Mouse (Mus musculus) small intestine, adult 2 months (tissue): ENCODE measurements around the gene Bcas3. TPM values are rescaled to one million over a fixed set of nuclear protein-coding genes. Genes with fewer than 3 reads are reported as not detected.

Source experiments
- H3K27ac ChIP-seq: fragments of 200-500 bp; 2 replicates; pipeline ENCODE4 v1.5.1; 2012; ENCODE audit warnings: low read depth, low read length, control low read depth, inconsistent platforms; ENCODE audit not compliant: insufficient read depth
- H3K27me3 ChIP-seq: fragments of 200-500 bp; 2 replicates; pipeline ENCODE4 v1.6.1; 2012; ENCODE audit warnings: mild to moderate bottlenecking, moderate library complexity, low read length, inconsistent platforms; ENCODE audit not compliant: control insufficient read depth, insufficient read depth
- H3K36me3 ChIP-seq: fragments of 200-500 bp; 2 replicates; pipeline ENCODE4 v1.6.1; 2012; ENCODE audit warnings: mild to moderate bottlenecking, low read length, control low read depth, inconsistent platforms; ENCODE audit not compliant: control insufficient read depth, insufficient read depth
- H3K4me1 ChIP-seq: fragments of 200-500 bp; 2 replicates; pipeline ENCODE4 v1.6.1; 2012; ENCODE audit warnings: low read length, inconsistent platforms, mixed read lengths; ENCODE audit not compliant: control insufficient read depth, insufficient read depth, insufficient read length
- H3K4me3 ChIP-seq: fragments of 200-500 bp; 2 replicates; pipeline ENCODE4 v1.5.1; 2012; ENCODE audit warnings: low read depth, mild to moderate bottlenecking, control low read depth, inconsistent platforms, low read length, moderate library complexity
- CTCF ChIP-seq: fragments of 200-500 bp; IDR thresholded peaks from 2 replicates; pipeline ENCODE4 v1.5.1; 2012; ENCODE audit warnings: low read depth, mild to moderate bottlenecking, control low read depth, inconsistent platforms, low read length, moderate library complexity, mixed read lengths; ENCODE audit not compliant: insufficient replicate concordance, insufficient read length; ENCODE audit errors: extremely low read depth
- POLR2A ChIP-seq: fragments of 200-500 bp; IDR thresholded peaks from 2 replicates; pipeline ENCODE4 v1.6.1; 2012; ENCODE audit warnings: low read depth, mild to moderate bottlenecking, control low read depth, inconsistent platforms, low read length, moderate library complexity
- WGBS: fragments of 180-500 bp; shearing (Covaris S2); methylation state at CpG from one replicate; pipeline ENCODE4 v1.1.7; 2018; 5-methylcytosine and 5-hydroxymethylcytosine counted together
- polyA plus RNA-seq: library from polyadenylated mRNA; depleted of rRNA; stranded (reverse); fragments of >200 nt; gene quantifications from 2 replicates; pipeline ENCODE4 v1.2.3, GENCODE M21; 2012

Gene Bcas3
- polyA plus RNA-seq, 1 experiment: 32.1 TPM

GRCm38 (mm10) chr11:85380046-85380445, 27.1 kb downstream of the Bcas3 start:
- no peak overlapping the region for H3K4me3 ChIP-seq
- no peaks in the 10 kb centered on the region for H3K4me1 ChIP-seq
- 0 out of 2 replicates have a peak, but pooled peaks cover 2% of the 10 kb centered on the region for H3K36me3 ChIP-seq
- H3K27ac ChIP-seq: no peak overlapping the region
- no peaks in the 10 kb centered on the region for H3K27me3 ChIP-seq
- no peak for TF ChIP-seq POLR2A
- TF ChIP-seq CTCF: no peak
- 23% methylated on average over 1 of the region's 1 CpGs for WGBS

DNA sequence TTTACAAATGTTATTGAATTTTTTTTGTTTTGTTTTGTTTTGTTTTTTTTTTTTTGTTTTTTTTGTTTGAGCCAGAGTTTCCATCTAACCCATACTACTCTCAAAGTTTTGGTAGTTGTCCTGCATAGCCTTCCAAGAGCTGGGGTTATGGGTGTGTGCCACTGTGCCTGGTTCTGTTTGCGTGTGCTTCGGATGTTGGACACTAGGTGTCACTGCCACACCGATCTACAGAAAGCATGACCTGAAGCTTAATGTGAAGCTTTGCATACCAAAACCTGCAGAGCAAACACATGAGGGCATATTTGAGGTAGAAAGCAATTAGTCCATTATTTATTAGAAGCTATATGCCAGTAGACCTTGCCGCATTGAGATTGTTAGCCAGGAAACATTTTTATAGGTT, 29.1 kb downstream of the Bcas3 start:
- Histone ChIP-seq H3K27ac (no peak overlapping the region), H3K36me3 (no peaks in the 10 kb centered on the region), H3K4me3 (no peak overlapping the region), H3K27me3 (no peaks in the 10 kb centered on the region), H3K4me1 (no peaks in the 10 kb centered on the region)
- 10% methylated on average over 4 of the region's 4 CpGs for WGBS
- TF ChIP-seq CTCF (peak; percentile 73; the same call in 1 of the 2 replicates), POLR2A (no peak)

- WGBS: 83% methylated on average over 7 of the region's 7 CpGs
- H3K4me3 ChIP-seq: no peak overlapping the region
Measured at GRCm38 (mm10) chr11:85383975-85384821, 31.2 kb downstream of the Bcas3 start.

DNA sequence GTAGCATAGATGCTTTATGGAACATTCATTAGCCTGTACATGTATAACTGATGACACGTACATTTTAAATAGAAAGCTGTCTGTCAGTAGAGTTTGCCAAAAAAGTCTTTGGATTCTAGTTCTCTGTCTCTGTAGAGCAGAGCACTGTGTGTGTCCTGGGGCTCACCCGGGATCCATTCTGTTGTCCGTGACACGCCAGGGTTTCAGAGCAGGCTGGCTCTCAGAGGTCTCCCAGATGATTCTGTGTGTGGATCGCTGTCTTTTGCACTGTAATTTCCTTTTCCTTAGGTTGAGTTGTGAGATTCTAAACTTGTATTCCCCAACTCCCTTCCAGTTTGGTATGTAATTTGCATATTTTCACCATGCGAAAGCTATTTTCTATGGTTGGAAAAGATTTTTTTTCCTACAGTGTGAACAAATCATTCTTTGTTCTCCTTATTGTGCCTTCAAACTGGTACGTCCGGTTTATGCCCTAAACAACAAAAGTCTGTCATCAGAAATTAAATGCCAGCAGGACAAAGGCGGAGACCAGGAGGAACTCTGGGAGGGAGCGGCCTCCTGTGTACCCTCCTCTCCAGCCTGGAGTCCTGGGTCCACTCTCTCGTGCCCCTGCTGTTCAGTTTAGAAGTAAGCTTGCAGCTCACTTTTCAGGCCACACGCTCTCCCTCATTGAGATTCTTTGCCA, 39.4 kb downstream of the Bcas3 start:
- no peaks in the 10 kb centered on the region for H3K27me3 ChIP-seq
- no peaks in the 10 kb centered on the region for H3K36me3 ChIP-seq
- H3K27ac ChIP-seq: no peak overlapping the region
- no peak overlapping the region for H3K4me3 ChIP-seq
- TF ChIP-seq CTCF (no peak), POLR2A (no peak)
- 48% methylated on average over 12 of the region's 12 CpGs for WGBS
- H3K4me1 ChIP-seq: no peaks in the 10 kb centered on the region

More at GRCm38 (mm10) chr11:85383975-85384821, 31.2 kb downstream of the Bcas3 start:
- no peaks in the 10 kb centered on the region for H3K27me3 ChIP-seq
- TF ChIP-seq POLR2A (no peak), CTCF (no peak)
- no peaks in the 10 kb centered on the region for H3K4me1 ChIP-seq
- H3K36me3 ChIP-seq: no peaks in the 10 kb centered on the region
- no peak overlapping the region for H3K27ac ChIP-seq

DNA sequence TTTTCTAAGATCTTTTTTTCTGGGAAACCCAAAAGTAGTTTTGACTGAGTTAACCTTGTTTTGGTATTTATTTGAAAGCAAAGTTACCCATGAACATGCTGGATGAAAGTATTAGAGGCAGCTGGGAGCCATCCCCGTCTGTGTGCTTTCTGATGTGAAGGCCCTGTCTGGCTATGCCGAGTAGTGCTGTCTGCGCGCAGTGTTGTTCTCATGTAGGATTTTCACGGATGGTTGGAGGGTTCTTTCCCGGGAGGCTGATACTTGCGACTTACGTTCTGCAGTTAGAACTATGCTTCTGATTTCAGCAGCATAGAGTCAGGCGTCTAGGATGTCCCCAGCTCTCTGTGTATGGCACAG, 39.9 kb downstream of the Bcas3 start:
- Histone ChIP-seq H3K36me3 (no peaks in the 10 kb centered on the region), H3K27me3 (no peaks in the 10 kb centered on the region), H3K4me1 (no peaks in the 10 kb centered on the region), H3K4me3 (no peak overlapping the region), H3K27ac (no peak overlapping the region)
- TF ChIP-seq CTCF (no peak), POLR2A (no peak)
- WGBS: 86% methylated on average over 9 of the region's 9 CpGs

GRCm38 (mm10) chr11:85393990-85394389, 41.0 kb downstream of the Bcas3 start:
- Histone ChIP-seq H3K27ac (no peak overlapping the region), H3K36me3 (no peaks in the 10 kb centered on the region), H3K4me3 (no peak overlapping the region), H3K27me3 (no peaks in the 10 kb centered on the region), H3K4me1 (no peaks in the 10 kb centered on the region)
- TF ChIP-seq POLR2A (no peak), CTCF (no peak)
- 75% methylated on average over 3 of the region's 3 CpGs for WGBS

DNA sequence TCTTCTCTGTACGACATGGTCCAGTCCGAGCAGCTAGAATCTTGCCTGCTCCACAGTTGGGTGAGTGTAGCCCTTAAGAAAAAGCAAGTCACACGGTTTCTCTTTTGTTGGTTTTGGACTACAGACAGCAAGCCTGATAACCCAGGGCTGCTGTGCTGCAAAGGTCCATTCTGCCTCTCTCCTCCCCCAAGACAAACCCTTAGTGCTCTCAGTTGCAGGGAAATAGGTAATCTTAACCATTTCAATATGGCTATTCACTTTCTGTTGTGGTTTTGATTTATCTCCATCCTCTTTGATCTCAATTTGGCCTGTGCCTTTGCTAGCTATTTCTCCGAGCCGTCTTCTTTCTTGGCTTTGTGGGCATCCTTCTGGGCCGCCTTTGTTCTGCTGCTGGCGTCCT, 42.4 kb downstream of the Bcas3 start:
- WGBS: 81% methylated on average over 7 of the region's 7 CpGs
- Histone ChIP-seq H3K4me1 (no peaks in the 10 kb centered on the region), H3K27me3 (no peaks in the 10 kb centered on the region), H3K36me3 (no peaks in the 10 kb centered on the region), H3K4me3 (no peak overlapping the region), H3K27ac (no peak overlapping the region)
- TF ChIP-seq POLR2A: no peak
- TF ChIP-seq CTCF: no peak
